Mouse (Mus musculus) adrenal gland, postnatal 4 days (tissue): ENCODE data around the gene Sin3a. TPM values are rescaled to one million over a fixed set of nuclear protein-coding genes. Genes with fewer than 3 reads are reported as not detected.

Experiments used
- DNase-seq, 2 experiments: peaks; one replicate each; pipeline ENCODE4 v3.0.0; 2021 to 2022; ENCODE audit warnings: low spot score in 2 of 2, mixed read lengths in 2 of 2
- total RNA-seq, 2 experiments: library from RNA; stranded (reverse); gene quantifications; 2 replicates each; pipeline ENCODE4 v1.2.3; 2021

Gene Sin3a
- total RNA-seq, 2 experiments from 2014 or later: 58.0 to 64.5 TPM

- no peak for DNase-seq
Observed at GRCm38 (mm10) chr9:57158506-57158905, 86.7 kb downstream of the Sin3a start.

- no peak for DNase-seq
Observed at GRCm38 (mm10) chr9:57162496-57162895, 90.7 kb downstream of the Sin3a start.

- no peak for DNase-seq
Observed at GRCm38 (mm10) chr9:57163137-57163536, 91.3 kb downstream of the Sin3a start.

- DNase-seq: no peak
Observed at GRCm38 (mm10) chr9:57166173-57166572, 94.3 kb downstream of the Sin3a start.

- DNase-seq: no peak
Observed at GRCm38 (mm10) chr9:57168411-57168810, 96.6 kb downstream of the Sin3a start.

Other genes with a start within 250 kb of the Sin3a start
- gene Odf3l1, start 207.4 kb upstream of the Sin3a start, total RNA-seq: 1 to 10 TPM in 1 of 2 experiments, under 1 TPM in 1; 0.73 to 1.4 TPM
- gene Cspg4, start 207.0 kb upstream of the Sin3a start, total RNA-seq: 10 to 100 TPM; 12.4 to 16.5 TPM
- 10 to 100 TPM; 28.4 to 30.7 TPM for gene Snx33, start 143.7 kb upstream of the Sin3a start, total RNA-seq
- gene Imp3, start 134.6 kb upstream of the Sin3a start, total RNA-seq: 10 to 100 TPM; 87.2 to 87.5 TPM
- 10 to 100 TPM; 13.3 to 14.2 TPM for gene Snupn, start 121.2 kb upstream of the Sin3a start, total RNA-seq
- 10 to 100 TPM; 60.1 to 62.0 TPM for gene Ptpn9, start 77.1 kb upstream of the Sin3a start, total RNA-seq
- 100 to 1,000 TPM; 172 to 175 TPM for gene Man2c1, start 58.6 kb downstream of the Sin3a start, total RNA-seq
- 10 to 100 TPM; 10.8 to 11.1 TPM for gene Neil1, start 76.3 kb downstream of the Sin3a start, total RNA-seq
- gene Commd4, start 86.3 kb downstream of the Sin3a start, total RNA-seq: 10 to 100 TPM; 65.7 to 78.2 TPM
- gene Trcg1, start 164.5 kb downstream of the Sin3a start, total RNA-seq: not detected
- gene 1700017B05Rik, start 190.6 kb downstream of the Sin3a start, total RNA-seq: 10 to 100 TPM; 73.3 to 79.1 TPM